Mouse (Mus musculus) embryonic fibroblast, embryonic 13.5 days (primary cell): ENCODE results near the gene Crbn. TPM values are rescaled to one million over a fixed set of nuclear protein-coding genes. Genes with fewer than 3 reads are reported as not detected.

Source experiments
- H3K27ac ChIP-seq: 2 replicates; pipeline ENCODE4 v1.5.1; 2012; ENCODE audit warnings: low read length, control low read depth, inconsistent platforms; ENCODE audit not compliant: insufficient read depth
- H3K4me1 ChIP-seq: 2 replicates; pipeline ENCODE4 v1.6.1; 2011; ENCODE audit warnings: low read length; ENCODE audit not compliant: control insufficient read depth, insufficient read depth
- H3K4me3 ChIP-seq: 2 replicates; pipeline ENCODE4 v1.5.1; 2011; ENCODE audit warnings: mild to moderate bottlenecking, control low read depth, low read length; ENCODE audit not compliant: insufficient read depth
- CTCF ChIP-seq: IDR thresholded peaks from 2 replicates; pipeline ENCODE4 v1.5.1; 2011; ENCODE audit warnings: mild to moderate bottlenecking, control low read depth, low read length, moderate library complexity, borderline replicate concordance; ENCODE audit not compliant: insufficient read depth
- POLR2A ChIP-seq: IDR thresholded peaks from 2 replicates; pipeline ENCODE4 v1.6.1; 2011; ENCODE audit warnings: low read depth, mild to moderate bottlenecking, control low read depth, low read length, moderate library complexity
- polyA plus RNA-seq: library from polyadenylated mRNA; stranded (reverse); fragments of >200 nt; gene quantifications from 2 replicates; pipeline ENCODE4 v1.2.4, GENCODE M21; 2011; ENCODE audit warnings: low read depth; ENCODE audit not compliant: missing spikeins, insufficient read length

Crbn gene
- polyA plus RNA-seq, 1 experiment: 36.2 TPM

GRCm38 (mm10) chr6:106804904-106805303 is 5.0 kb upstream of the Crbn start:
- Histone ChIP-seq H3K27ac (no peak overlapping the region), H3K4me3 (no peak overlapping the region), H3K4me1 (no peaks in the 10 kb centered on the region)
- no peak for TF ChIP-seq POLR2A
- peak; percentile 14; the same call in 1 of the 2 replicates for TF ChIP-seq CTCF

- TF ChIP-seq CTCF: no peak
- no peak for TF ChIP-seq POLR2A
- Histone ChIP-seq H3K27ac (no peak overlapping the region), H3K4me1 (peaks cover 2% of the 10 kb centered on the region; the same call in 1 of the 2 replicates), H3K4me3 (no peak overlapping the region)
These were observed 315 bp upstream of the Crbn start for GRCm38 (mm10) chr6:106800227-106800557.

- Histone ChIP-seq H3K4me1 (peaks cover 2% of the 10 kb centered on the region; the same call in 1 of the 2 replicates), H3K27ac (no peak overlapping the region), H3K4me3 (no peak overlapping the region)
- TF ChIP-seq CTCF (no peak), POLR2A (no peak)
These were observed 5.6 kb downstream of the Crbn start for GRCm38 (mm10) chr6:106794094-106794814.

GRCm38 (mm10) chr6:106793621-106794020 is 6.3 kb downstream of the Crbn start:
- H3K4me3 ChIP-seq: no peak overlapping the region
- no peaks in the 10 kb centered on the region for H3K4me1 ChIP-seq
- H3K27ac ChIP-seq: no peak overlapping the region
- no peak for TF ChIP-seq POLR2A
- TF ChIP-seq CTCF: no peak

- no peak for TF ChIP-seq POLR2A
- no peak for TF ChIP-seq CTCF
- Histone ChIP-seq H3K4me1 (no peaks in the 10 kb centered on the region), H3K4me3 (no peak overlapping the region), H3K27ac (no peak overlapping the region)
These were observed 6.8 kb downstream of the Crbn start for GRCm38 (mm10) chr6:106793088-106793487.

- H3K4me3 ChIP-seq: no peak overlapping the region
- no peaks in the 10 kb centered on the region for H3K4me1 ChIP-seq
- no peak overlapping the region for H3K27ac ChIP-seq
- no peak for TF ChIP-seq CTCF
- no peak for TF ChIP-seq POLR2A
These were observed 7.4 kb downstream of the Crbn start for GRCm38 (mm10) chr6:106792486-106792885.

- no peak for TF ChIP-seq POLR2A
- no peak for TF ChIP-seq CTCF
- Histone ChIP-seq H3K4me1 (no peaks in the 10 kb centered on the region), H3K4me3 (no peak overlapping the region), H3K27ac (no peak overlapping the region)
These were observed 8.4 kb downstream of the Crbn start for GRCm38 (mm10) chr6:106791429-106791828.

- Histone ChIP-seq H3K4me3 (no peak overlapping the region), H3K4me1 (no peaks in the 10 kb centered on the region), H3K27ac (no peak overlapping the region)
- no peak for TF ChIP-seq POLR2A
These were observed 12.7 kb downstream of the Crbn start for GRCm38 (mm10) chr6:106787138-106787537.

GRCm38 (mm10) chr6:106770046-106770445 is 29.8 kb downstream of the Crbn start:
- no peak for TF ChIP-seq CTCF
- TF ChIP-seq POLR2A: no peak
- Histone ChIP-seq H3K27ac (no peak overlapping the region), H3K4me3 (peak overlapping the region; percentile 87), H3K4me1 (no peaks in the 10 kb centered on the region; the same call in 1 of the 2 replicates)

GRCm38 (mm10) chr6:106769290-106769866 is 30.5 kb downstream of the Crbn start:
- no peak overlapping the region for H3K27ac ChIP-seq
- no peaks in the 10 kb centered on the region; the same call in 1 of the 2 replicates for H3K4me1 ChIP-seq
- peak overlapping the region; percentile 87 for H3K4me3 ChIP-seq
- TF ChIP-seq CTCF (no peak), POLR2A (no peak)
